35 mouse cellular contexts compared by ENCODE assay signal in the genomic region with DNA sequence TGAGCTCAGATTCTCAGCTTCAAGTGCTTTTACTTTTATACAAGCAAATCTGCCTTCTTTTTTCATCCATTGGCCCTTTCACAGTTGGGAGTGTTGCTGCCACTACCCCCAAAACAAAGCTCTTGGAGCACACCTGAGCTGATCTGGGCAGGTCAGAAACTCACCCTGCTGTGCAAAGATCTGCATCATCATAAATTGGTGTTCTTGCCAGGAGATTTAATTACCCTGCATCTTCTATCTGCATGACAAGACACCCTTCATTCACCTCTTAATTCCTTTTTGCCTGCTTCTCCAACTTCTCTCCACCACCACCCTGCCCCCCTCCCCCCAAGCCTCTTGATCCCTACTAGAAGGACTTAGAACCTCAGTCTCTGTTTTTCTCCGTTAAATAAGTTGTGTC. TPM values are rescaled to one million over a fixed set of nuclear protein-coding genes. Genes with fewer than 3 reads are reported as not detected.
"Had no signal": no experiment of that assay in that cellular context is flagged by ENCODE, and none has a peak within 500 bp of the region (broad histone marks: within the 10 kb centered on the region; RNA-seq: fewer than 3 reads in every experiment).

No protein-coding gene starts in this region.

- H3K27me3 ChIP-seq: heart, embryonic 12.5 days; heart, embryonic 13.5 days; heart, embryonic 15.5 days; hindbrain, embryonic 12.5 days; hindbrain, embryonic 13.5 days; hindbrain, embryonic 15.5 days; intestine, embryonic 15.5 days; kidney, embryonic 15.5 days had no signal

- DNase-seq: heart, postnatal 10 days; heart, postnatal 14 days; heart, postnatal 36 days; heart, postnatal 4 days; kidney, adult 11 months; kidney, adult 18-20 months; kidney, adult 2 months; kidney, adult 8-10 months; kidney, adult 9 months; kidney, postnatal 10 days; kidney, postnatal 14 days; kidney, postnatal 25 days; kidney, postnatal 36 days; kidney, postnatal 4 days; layer of hippocampus, adult 9-11 months; layer of hippocampus, postnatal 36 days had no signal

- H3K9me3 ChIP-seq: heart, embryonic 12.5 days; heart, embryonic 13.5 days; heart, embryonic 15.5 days; hindbrain, embryonic 10.5 days; hindbrain, embryonic 12.5 days; hindbrain, embryonic 13.5 days; hindbrain, embryonic 15.5 days; intestine, embryonic 15.5 days; kidney, embryonic 15.5 days had no signal

- H3K4me3 ChIP-seq: heart, embryonic 12.5 days; heart, embryonic 13.5 days; heart, embryonic 15.5 days; hindbrain, embryonic 10.5 days; hindbrain, embryonic 12.5 days; hindbrain, embryonic 13.5 days; hindbrain, embryonic 15.5 days; intestine, embryonic 15.5 days; kidney, embryonic 15.5 days; layer of hippocampus, adult 2 months; left cerebral cortex, adult 2 months had no signal

- H3K36me3 ChIP-seq: heart, embryonic 12.5 days; heart, embryonic 13.5 days; heart, embryonic 15.5 days; hindbrain, embryonic 10.5 days; hindbrain, embryonic 12.5 days; hindbrain, embryonic 13.5 days; hindbrain, embryonic 15.5 days; intestine, embryonic 15.5 days; kidney, embryonic 15.5 days had no signal

- H3K4me1 ChIP-seq: heart, embryonic 12.5 days; heart, embryonic 13.5 days; heart, embryonic 15.5 days; hindbrain, embryonic 10.5 days; hindbrain, embryonic 12.5 days; hindbrain, embryonic 13.5 days; hindbrain, embryonic 15.5 days; intestine, embryonic 15.5 days; kidney, embryonic 15.5 days had no signal

RNA-seq across cellular contexts. Expression of a gene that starts 14.6 kb away (rescaled TPM):
- total RNA-seq: heart, postnatal 10 days; heart, postnatal 14 days; heart, postnatal 25 days; heart, postnatal 4 days; hematopoietic stem cell, adult 5-6 weeks; hindbrain, postnatal 0 days; layer of hippocampus, adult 18-20 months; layer of hippocampus, adult 2 months; layer of hippocampus, postnatal 10 days; layer of hippocampus, postnatal 14 days; layer of hippocampus, postnatal 25 days; left cerebral cortex, adult 18-20 months had no signal
